Mouse (Mus musculus): ENCODE measurements at regions not wholly inside any gene's neighbourhood (a gene's known extent, or its start where the extent isn't known, plus 50 kb on each side); places are given as distances from the start of the nearest gene placed in this dataset.

GRCm38 (mm10) chr10:68344991-68345720 lies 66.6 kb upstream of the Arid5b start:
- TF ChIP-seq POLR2A (IDR thresholded peaks at IDR 0.05; ENCODE audit: low read depth, low read length) = no peak
- TF ChIP-seq CTCF (IDR thresholded peaks at IDR 0.05; ENCODE audit: extremely low read depth, insufficient read length, insufficient replicate concordance, low read depth, low read length) = no peak
